Mouse (Mus musculus) forebrain, embryonic 12.5 days (tissue): ENCODE results near the gene Espn. TPM values are rescaled to one million over a fixed set of nuclear protein-coding genes. Genes with fewer than 3 reads are reported as not detected.

Experiments
- ATAC-seq: fragments of 200-750 bp; cut with Nextera tagmentation; 2 replicates; pipeline ENCODE4 v1.8.0; 2017; ENCODE audit warnings: moderate TSS enrichment; ENCODE audit not compliant: low FRiP score
- H3K27ac ChIP-seq: fragments of 300-500 bp; sonication (generic); 2 replicates; pipeline ENCODE4 v1.5.1; 2016; ENCODE audit warnings: mild to moderate bottlenecking
- H3K27me3 ChIP-seq: fragments of 300-500 bp; sonication (generic); 2 replicates; pipeline ENCODE4 v1.6.1; 2016; ENCODE audit warnings: mild to moderate bottlenecking
- H3K36me3 ChIP-seq: fragments of 300-500 bp; sonication (generic); replicated peaks from 2 replicates; pipeline ENCODE4 v1.6.1; 2016; ENCODE audit warnings: mild to moderate bottlenecking
- H3K4me1 ChIP-seq: fragments of 300-500 bp; sonication (generic); 2 replicates; pipeline ENCODE4 v1.6.1; 2016
- H3K4me2 ChIP-seq: fragments of 300-500 bp; sonication (generic); 2 replicates; pipeline ENCODE4 v1.6.1; 2016; ENCODE audit warnings: mild to moderate bottlenecking, moderate library complexity
- H3K4me3 ChIP-seq: fragments of 300-500 bp; sonication (generic); replicated peaks from 2 replicates; pipeline ENCODE4 v1.5.1; 2016; ENCODE audit warnings: mild to moderate bottlenecking
- H3K9ac ChIP-seq: fragments of 300-500 bp; sonication (generic); 2 replicates; pipeline ENCODE4 v1.6.1; 2016; ENCODE audit warnings: mild to moderate bottlenecking
- H3K9me3 ChIP-seq: fragments of 300-500 bp; sonication (generic); 2 replicates; pipeline ENCODE4 v1.6.1; 2016
- WGBS: fragments of 180-500 bp; shearing (Covaris S2); methylation state at CpG from one replicate; pipeline ENCODE4 v1.1.7; 2016; 5-methylcytosine and 5-hydroxymethylcytosine counted together
- polyA plus RNA-seq: library from polyadenylated mRNA; unstranded; fragments of >200 nt; fragmentation: Nextera tagmentation; extraction: Ambion mirVana; gene quantifications from 2 replicates; pipeline ENCODE4 v1.2.1, GENCODE M21; 2016

The Espn gene
- polyA plus RNA-seq, 1 experiment from 2014 or later: 1.8 TPM

GRCm38 (mm10) chr4:152112329-152112728, 39.8 kb downstream of the Espn start:
- H3K9ac ChIP-seq: no peak overlapping the region
- peaks cover 14% of the 10 kb centered on the region for H3K36me3 ChIP-seq
- H3K4me2 ChIP-seq: no peak overlapping the region
- ATAC-seq: no peak
- H3K27ac ChIP-seq: no peak overlapping the region
- H3K4me1 ChIP-seq: peaks cover 23% of the 10 kb centered on the region
- WGBS: 79% methylated on average over 9 of the region's 9 CpGs
- no peaks in the 10 kb centered on the region for H3K9me3 ChIP-seq
- H3K4me3 ChIP-seq: no peak overlapping the region
- H3K27me3 ChIP-seq: peaks cover 52% of the 10 kb centered on the region

GRCm38 (mm10) chr4:152110689-152111088, 41.5 kb downstream of the Espn start:
- ATAC-seq: no peak
- H3K9me3 ChIP-seq: no peaks in the 10 kb centered on the region
- peaks cover 19% of the 10 kb centered on the region for H3K4me1 ChIP-seq
- H3K27ac ChIP-seq: no peak overlapping the region
- peaks cover 43% of the 10 kb centered on the region for H3K27me3 ChIP-seq
- no peak overlapping the region for H3K4me3 ChIP-seq
- H3K9ac ChIP-seq: no peak overlapping the region
- H3K4me2 ChIP-seq: no peak overlapping the region
- H3K36me3 ChIP-seq: peaks cover 20% of the 10 kb centered on the region
- 83% methylated on average over 4 of the region's 4 CpGs for WGBS

GRCm38 (mm10) chr4:152109509-152109908, 42.7 kb downstream of the Espn start:
- 87% methylated on average over 3 of the region's 3 CpGs for WGBS
- ATAC-seq: no peak

DNA sequence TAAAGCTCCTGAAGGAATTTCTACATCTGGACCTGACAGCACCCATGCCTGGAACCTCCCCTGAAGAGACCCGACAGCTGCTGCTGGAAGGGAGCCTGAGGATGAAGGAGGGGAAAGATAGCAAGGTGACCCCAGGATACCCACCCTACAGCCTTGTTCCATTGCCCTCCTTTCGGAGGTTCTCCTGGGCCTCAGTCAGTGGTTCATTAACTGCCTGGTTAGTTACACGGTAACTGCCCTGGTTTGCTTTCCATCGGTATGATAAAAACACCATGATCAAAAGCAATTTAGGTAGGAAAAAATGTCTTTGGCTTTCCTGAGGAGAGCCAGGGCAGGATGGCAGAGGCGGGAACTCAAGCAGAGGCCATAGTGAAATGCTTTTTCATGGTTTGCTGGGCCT, 43.5 kb downstream of the Espn start:
- peak overlapping the region; percentile 77; the same call in 1 of the 2 replicates for H3K4me2 ChIP-seq
- H3K4me3 ChIP-seq: no peak overlapping the region
- peaks cover 21% of the 10 kb centered on the region for H3K36me3 ChIP-seq
- H3K4me1 ChIP-seq: peaks cover 18% of the 10 kb centered on the region
- peaks cover 23% of the 10 kb centered on the region for H3K27me3 ChIP-seq
- no peaks in the 10 kb centered on the region for H3K9me3 ChIP-seq
- H3K9ac ChIP-seq: peak overlapping the region; percentile 45; the same call in 1 of the 2 replicates
- no peak overlapping the region for H3K27ac ChIP-seq
- no peak for ATAC-seq
- 89% methylated on average over 5 of the region's 5 CpGs for WGBS

More at GRCm38 (mm10) chr4:152109509-152109908, 42.7 kb downstream of the Espn start:
- H3K4me1 ChIP-seq: peaks cover 18% of the 10 kb centered on the region
- no peaks in the 10 kb centered on the region for H3K9me3 ChIP-seq
- no peak overlapping the region for H3K9ac ChIP-seq
- H3K27me3 ChIP-seq: peaks cover 31% of the 10 kb centered on the region
- no peak overlapping the region for H3K4me2 ChIP-seq
- peaks cover 20% of the 10 kb centered on the region for H3K36me3 ChIP-seq
- no peak overlapping the region for H3K4me3 ChIP-seq
- no peak overlapping the region for H3K27ac ChIP-seq

GRCm38 (mm10) chr4:152107971-152108509, 44.1 kb downstream of the Espn start:
- Histone ChIP-seq H3K4me2 (peak overlapping the region; percentile 77), H3K36me3 (peaks cover 19% of the 10 kb centered on the region), H3K4me3 (peak overlapping the region; percentile 39), H3K27me3 (peaks cover 19% of the 10 kb centered on the region), H3K9me3 (no peaks in the 10 kb centered on the region), H3K9ac (peak overlapping the region; percentile 45), H3K27ac (no peak overlapping the region), H3K4me1 (peaks cover 18% of the 10 kb centered on the region)
- ATAC-seq: peak; percentile 96
- WGBS: 5% methylated on average over 30 of the region's 30 CpGs

GRCm38 (mm10) chr4:152107493-152107892, 44.7 kb downstream of the Espn start:
- under 1% methylated on average over 24 of the region's 24 CpGs for WGBS
- H3K4me2 ChIP-seq: peak overlapping the region; percentile 77
- peaks cover 19% of the 10 kb centered on the region for H3K36me3 ChIP-seq
- no peak overlapping the region for H3K27ac ChIP-seq
- H3K27me3 ChIP-seq: peaks cover 19% of the 10 kb centered on the region
- peak; percentile 68 for ATAC-seq
- H3K4me3 ChIP-seq: peak overlapping the region; percentile 39
- H3K9me3 ChIP-seq: no peaks in the 10 kb centered on the region
- H3K9ac ChIP-seq: peak overlapping the region; percentile 45
- H3K4me1 ChIP-seq: peaks cover 18% of the 10 kb centered on the region

DNA sequence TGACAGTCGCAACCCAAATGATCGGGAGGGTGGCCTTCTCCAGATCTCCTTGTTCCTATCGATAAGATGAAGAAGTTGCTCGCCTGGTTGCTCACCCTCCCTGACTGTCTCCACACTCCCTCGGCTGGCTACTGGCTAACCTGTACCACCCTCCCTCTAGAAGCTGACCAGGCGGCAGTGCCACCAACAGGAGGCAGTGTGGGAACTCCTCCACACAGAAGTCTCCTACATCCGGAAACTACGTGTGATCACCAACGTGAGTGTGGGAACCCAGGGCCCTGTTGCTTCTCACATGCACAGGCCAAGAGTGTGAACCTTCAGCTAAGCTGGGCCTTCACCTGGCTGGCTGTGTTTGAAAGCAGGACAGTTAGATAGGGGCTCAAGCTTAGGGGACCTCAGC, 45.4 kb downstream of the Espn start:
- Histone ChIP-seq H3K4me2 (no peak overlapping the region; the same call in 1 of the 2 replicates), H3K27me3 (peaks cover 19% of the 10 kb centered on the region), H3K9me3 (no peaks in the 10 kb centered on the region), H3K9ac (no peak overlapping the region), H3K36me3 (peaks cover 19% of the 10 kb centered on the region), H3K4me1 (peaks cover 18% of the 10 kb centered on the region), H3K27ac (no peak overlapping the region), H3K4me3 (no peak overlapping the region)
- ATAC-seq: no peak
- 51% methylated on average over 9 of the region's 9 CpGs for WGBS

- Histone ChIP-seq H3K27me3 (peaks cover 8% of the 10 kb centered on the region), H3K4me3 (no peak overlapping the region), H3K9me3 (no peaks in the 10 kb centered on the region), H3K4me1 (peaks cover 14% of the 10 kb centered on the region), H3K4me2 (no peak overlapping the region), H3K27ac (no peak overlapping the region), H3K9ac (no peak overlapping the region), H3K36me3 (peaks cover 19% of the 10 kb centered on the region)
- WGBS: 44% methylated on average over 7 of the region's 7 CpGs
- ATAC-seq: no peak
Observed at GRCm38 (mm10) chr4:152103025-152103424, 49.1 kb downstream of the Espn start.

GRCm38 (mm10) chr4:152101921-152102320, 50.2 kb downstream of the Espn start:
- peaks cover 14% of the 10 kb centered on the region for H3K4me1 ChIP-seq
- H3K36me3 ChIP-seq: peaks cover 19% of the 10 kb centered on the region
- H3K27ac ChIP-seq: no peak overlapping the region
- H3K4me3 ChIP-seq: no peak overlapping the region
- peaks cover 10% of the 10 kb centered on the region for H3K27me3 ChIP-seq
- ATAC-seq: no peak
- H3K4me2 ChIP-seq: no peak overlapping the region
- H3K9me3 ChIP-seq: no peaks in the 10 kb centered on the region
- 92% methylated on average over 16 of the region's 16 CpGs for WGBS
- 0 out of 2 replicates have a peak overlapping the region, but pooled peaks have one; percentile 4 for H3K9ac ChIP-seq

DNA sequence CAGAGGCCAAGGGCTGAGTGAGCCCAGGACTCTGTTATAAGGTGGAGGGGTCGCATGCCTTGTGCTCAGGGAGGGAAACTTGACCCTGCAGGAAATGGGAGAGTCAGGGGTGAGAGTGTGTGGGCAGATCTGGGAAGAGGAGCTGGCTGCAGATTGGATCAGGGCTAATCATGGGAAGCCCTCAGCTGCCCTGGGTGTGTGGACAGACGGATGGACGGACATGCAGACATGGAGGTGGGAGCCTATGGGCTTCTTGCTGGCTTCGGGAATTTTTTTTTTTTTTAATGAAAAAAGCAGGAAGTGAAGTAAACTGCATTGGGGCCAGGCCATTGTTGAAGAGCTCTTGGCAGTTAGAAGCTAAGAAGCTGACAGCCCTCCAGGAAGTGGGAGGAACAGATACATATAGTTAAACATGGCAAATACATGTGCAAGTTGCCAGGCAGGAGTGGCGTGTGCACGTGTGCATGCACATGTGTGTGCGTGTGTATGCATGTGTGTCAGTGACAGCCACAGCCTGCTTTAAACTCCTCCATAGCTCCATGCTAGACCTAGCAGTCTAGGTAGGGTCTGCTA, 51.0 kb downstream of the Espn start:
- 84% methylated on average over 7 of the region's 7 CpGs for WGBS
- peaks cover 21% of the 10 kb centered on the region for H3K4me1 ChIP-seq

GRCm38 (mm10) chr4:152100541-152100940, 51.6 kb downstream of the Espn start:
- Histone ChIP-seq H3K27ac (no peak overlapping the region), H3K36me3 (peaks cover 13% of the 10 kb centered on the region), H3K4me3 (no peak overlapping the region)

More for the DNA sequence above, 51.0 kb downstream of the Espn start:
- H3K4me3 ChIP-seq: no peak overlapping the region
- H3K27me3 ChIP-seq: peaks cover 14% of the 10 kb centered on the region
- ATAC-seq: no peak
- H3K36me3 ChIP-seq: peaks cover 17% of the 10 kb centered on the region
- no peaks in the 10 kb centered on the region for H3K9me3 ChIP-seq
- 0 out of 2 replicates have a peak overlapping the region, but pooled peaks have one; percentile 4 for H3K9ac ChIP-seq
- no peak overlapping the region for H3K27ac ChIP-seq
- H3K4me2 ChIP-seq: no peak overlapping the region

DNA sequence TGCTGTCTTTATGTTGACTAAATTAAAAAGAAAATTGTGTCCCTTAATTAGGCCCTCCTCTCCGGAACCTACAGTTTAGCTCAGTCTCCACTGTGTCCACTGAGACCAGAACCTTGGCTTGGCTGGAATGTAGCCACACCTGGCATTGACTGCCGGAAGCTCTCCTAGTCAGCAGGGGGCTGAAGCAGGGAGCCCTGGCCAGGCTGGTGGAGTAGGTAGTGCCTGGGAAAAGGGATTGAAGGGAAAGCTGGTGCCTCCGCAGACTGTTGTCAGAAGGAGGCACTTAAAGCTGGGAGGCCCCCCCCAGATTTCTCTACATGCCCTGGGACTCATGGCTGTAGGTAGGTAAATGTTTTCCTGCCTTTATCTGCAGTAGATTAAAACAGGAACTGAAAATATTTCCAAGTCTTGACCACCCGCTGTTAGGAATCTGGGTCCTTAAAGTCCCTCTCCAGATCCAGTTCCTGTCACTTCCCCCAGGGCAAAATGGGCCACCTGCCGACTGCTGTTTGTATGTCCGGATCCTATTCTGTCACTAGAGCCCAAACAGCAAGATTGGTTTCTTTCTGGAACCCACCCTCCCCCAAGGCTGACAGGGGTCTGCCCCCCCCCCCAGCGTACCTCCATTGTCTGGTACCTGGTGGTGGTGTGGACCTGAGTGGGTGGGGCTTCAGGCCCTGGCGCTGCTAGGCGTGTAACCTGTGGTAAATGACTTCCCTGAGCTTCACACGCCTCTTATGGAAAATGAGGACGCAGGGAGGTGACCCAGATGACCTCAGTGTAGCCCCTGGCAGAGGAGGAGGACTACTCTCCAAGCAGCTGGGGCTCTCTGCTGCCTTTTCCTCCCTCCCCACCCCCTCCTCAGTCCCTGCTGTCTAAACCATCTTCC, 54.0 kb downstream of the Espn start:
- 17% methylated on average over 11 of the region's 11 CpGs for WGBS
- Histone ChIP-seq H3K4me1 (peaks cover 26% of the 10 kb centered on the region), H3K4me2 (no peak overlapping the region)

More at GRCm38 (mm10) chr4:152100541-152100940, 51.6 kb downstream of the Espn start:
- ATAC-seq: no peak
- Histone ChIP-seq H3K9ac (no peak overlapping the region), H3K4me1 (peaks cover 24% of the 10 kb centered on the region), H3K27me3 (peaks cover 16% of the 10 kb centered on the region), H3K4me2 (no peak overlapping the region), H3K9me3 (no peaks in the 10 kb centered on the region)
- WGBS: 81% methylated on average over 11 of the region's 11 CpGs

More for the DNA sequence above, 54.0 kb downstream of the Espn start:
- no peak overlapping the region for H3K4me3 ChIP-seq
- no peaks in the 10 kb centered on the region for H3K9me3 ChIP-seq
- no peak for ATAC-seq
- H3K36me3 ChIP-seq: peaks cover 6% of the 10 kb centered on the region
- no peak overlapping the region for H3K9ac ChIP-seq
- no peak overlapping the region for H3K27ac ChIP-seq
- peaks cover 16% of the 10 kb centered on the region for H3K27me3 ChIP-seq
